Mouse (Mus musculus): ENCODE data around the gene Gm20388. TPM values are rescaled to one million over a fixed set of nuclear protein-coding genes. Genes with fewer than 3 reads are reported as not detected.

Gm20388 gene
- polyA plus RNA-seq, 1 experiment from 2014 or later = 5.5 TPM

GRCm38 (mm10) chr8:123342911-123343310 is 3432.3 kb downstream of the Gm20388 start:
- Histone ChIP-seq H3K27ac (no peak overlapping the region), H3K27me3 (ENCODE audit: poor library complexity, severe bottlenecking) (no peaks in the 10 kb centered on the region), H3K36me3 (replicated peaks) (peaks cover 6% of the 10 kb centered on the region; the same call in 1 of the 2 replicates), H3K4me3 (no peak overlapping the region), H3K9me3 (no peaks in the 10 kb centered on the region), H3K4me1 (peaks cover 14% of the 10 kb centered on the region)
- 90% methylated on average over 7 of the region's 7 CpGs for WGBS
- no peak for DNase-seq (ENCODE audit: extremely low spot score, low spot score)

GRCm38 (mm10) chr8:123343422-123343821 is 3432.8 kb downstream of the Gm20388 start:
- Histone ChIP-seq H3K9me3 (no peaks in the 10 kb centered on the region), H3K27me3 (ENCODE audit: poor library complexity, severe bottlenecking) (no peaks in the 10 kb centered on the region), H3K4me1 (peaks cover 19% of the 10 kb centered on the region), H3K36me3 (replicated peaks) (peaks cover 6% of the 10 kb centered on the region; the same call in 1 of the 2 replicates), H3K4me3 (no peak overlapping the region), H3K27ac (no peak overlapping the region)
- 89% methylated on average over 12 of the region's 12 CpGs for WGBS
- no peak for DNase-seq (ENCODE audit: extremely low spot score, low spot score)

GRCm38 (mm10) chr8:123345135-123345534 is 3434.5 kb downstream of the Gm20388 start:
- Histone ChIP-seq H3K27ac (no peak overlapping the region), H3K4me1 (peaks cover 26% of the 10 kb centered on the region), H3K27me3 (ENCODE audit: poor library complexity, severe bottlenecking) (no peaks in the 10 kb centered on the region), H3K9me3 (no peaks in the 10 kb centered on the region), H3K4me3 (no peak overlapping the region), H3K36me3 (replicated peaks) (peaks cover under 1% of the 10 kb centered on the region; the same call in 1 of the 2 replicates)
- DNase-seq (ENCODE audit: extremely low spot score, low spot score) = no peak
- 89% methylated on average over 8 of the region's 8 CpGs for WGBS

GRCm38 (mm10) chr8:123345856-123346255 is 3435.2 kb downstream of the Gm20388 start:
- no peak overlapping the region for H3K4me3 ChIP-seq
- H3K4me1 ChIP-seq = peaks cover 26% of the 10 kb centered on the region
- H3K27ac ChIP-seq = no peak overlapping the region
- H3K27me3 ChIP-seq (ENCODE audit: poor library complexity, severe bottlenecking) = no peaks in the 10 kb centered on the region
- H3K9me3 ChIP-seq = no peaks in the 10 kb centered on the region
- no peak for DNase-seq (ENCODE audit: extremely low spot score, low spot score)
- WGBS = 88% methylated on average over 6 of the region's 6 CpGs
- H3K36me3 ChIP-seq (replicated peaks) = no peaks in the 10 kb centered on the region; the same call in 1 of the 2 replicates

GRCm38 (mm10) chr8:123347293-123347692 is 3436.7 kb downstream of the Gm20388 start:
- DNase-seq (ENCODE audit: extremely low spot score, low spot score) = no peak
- 84% methylated on average over 2 of the region's 2 CpGs for WGBS
- Histone ChIP-seq H3K27me3 (ENCODE audit: poor library complexity, severe bottlenecking) (no peaks in the 10 kb centered on the region), H3K4me1 (peaks cover 26% of the 10 kb centered on the region), H3K9me3 (no peaks in the 10 kb centered on the region), H3K27ac (no peak overlapping the region), H3K36me3 (replicated peaks) (no peaks in the 10 kb centered on the region; the same call in 1 of the 2 replicates), H3K4me3 (no peak overlapping the region)

- Histone ChIP-seq H3K4me1 (peaks cover 30% of the 10 kb centered on the region), H3K9me3 (no peaks in the 10 kb centered on the region), H3K27ac (peak overlapping the region; percentile 54), H3K4me3 (no peak overlapping the region), H3K27me3 (ENCODE audit: poor library complexity, severe bottlenecking) (no peaks in the 10 kb centered on the region), H3K36me3 (replicated peaks) (no peaks in the 10 kb centered on the region; the same call in 1 of the 2 replicates)
- WGBS = 66% methylated on average over 9 of the region's 9 CpGs
- DNase-seq (ENCODE audit: extremely low spot score, low spot score) = no peak
These were observed 3437.7 kb downstream of the Gm20388 start for GRCm38 (mm10) chr8:123348237-123348843.

GRCm38 (mm10) chr8:123349073-123349472 is 3438.4 kb downstream of the Gm20388 start:
- 89% methylated on average over 4 of the region's 4 CpGs for WGBS
- Histone ChIP-seq H3K4me3 (no peak overlapping the region), H3K36me3 (replicated peaks) (no peaks in the 10 kb centered on the region; the same call in 1 of the 2 replicates), H3K27me3 (ENCODE audit: poor library complexity, severe bottlenecking) (peaks cover 3% of the 10 kb centered on the region), H3K27ac (peak overlapping the region; percentile 54; the same call in 1 of the 2 replicates), H3K9me3 (no peaks in the 10 kb centered on the region), H3K4me1 (peaks cover 27% of the 10 kb centered on the region)
- DNase-seq (ENCODE audit: extremely low spot score, low spot score) = no peak

- Histone ChIP-seq H3K4me1 (peaks cover 28% of the 10 kb centered on the region), H3K36me3 (replicated peaks) (peaks cover 8% of the 10 kb centered on the region; the same call in 1 of the 2 replicates), H3K4me3 (no peak overlapping the region), H3K27me3 (ENCODE audit: poor library complexity, severe bottlenecking) (peaks cover 4% of the 10 kb centered on the region), H3K27ac (no peak overlapping the region), H3K9me3 (no peaks in the 10 kb centered on the region)
- 91% methylated on average over 12 of the region's 12 CpGs for WGBS
- no peak for DNase-seq (ENCODE audit: extremely low spot score, low spot score)
These were observed 3441.5 kb downstream of the Gm20388 start for GRCm38 (mm10) chr8:123352118-123352517.

GRCm38 (mm10) chr8:123352786-123353185 is 3442.1 kb downstream of the Gm20388 start:
- Histone ChIP-seq H3K27me3 (ENCODE audit: poor library complexity, severe bottlenecking) (peaks cover 4% of the 10 kb centered on the region), H3K36me3 (replicated peaks) (peaks cover 14% of the 10 kb centered on the region), H3K9me3 (no peaks in the 10 kb centered on the region), H3K4me3 (no peak overlapping the region), H3K4me1 (peaks cover 26% of the 10 kb centered on the region), H3K27ac (no peak overlapping the region)
- DNase-seq (ENCODE audit: extremely low spot score, low spot score) = no peak
- WGBS = 61% methylated on average over 13 of the region's 13 CpGs

- peaks cover 22% of the 10 kb centered on the region for H3K4me1 ChIP-seq
- 58% methylated on average over 11 of the region's 11 CpGs for WGBS
- peaks cover 4% of the 10 kb centered on the region for H3K27me3 ChIP-seq (ENCODE audit: poor library complexity, severe bottlenecking)
- H3K27ac ChIP-seq = no peak overlapping the region
- no peak for DNase-seq (ENCODE audit: extremely low spot score, low spot score)
- H3K36me3 ChIP-seq (replicated peaks) = peaks cover 18% of the 10 kb centered on the region
- H3K9me3 ChIP-seq = no peaks in the 10 kb centered on the region
- no peak overlapping the region for H3K4me3 ChIP-seq
These were observed 3442.6 kb downstream of the Gm20388 start for GRCm38 (mm10) chr8:123353216-123353615.

GRCm38 (mm10) chr8:123361082-123361739 is 3450.6 kb downstream of the Gm20388 start:
- peaks cover 51% of the 10 kb centered on the region for H3K36me3 ChIP-seq (replicated peaks)
- 35% methylated on average over 12 of the region's 12 CpGs for WGBS
- 0 out of 2 replicates have a peak, but pooled peaks cover 3% of the 10 kb centered on the region for H3K4me1 ChIP-seq
- peak; percentile 80 for DNase-seq (ENCODE audit: extremely low spot score, low spot score)
- no peak overlapping the region for H3K27ac ChIP-seq
- no peak overlapping the region for H3K4me3 ChIP-seq
- H3K27me3 ChIP-seq (ENCODE audit: poor library complexity, severe bottlenecking) = no peaks in the 10 kb centered on the region
- H3K9me3 ChIP-seq = no peaks in the 10 kb centered on the region

- Histone ChIP-seq H3K27ac (peak within 1 kb of the TSS; percentile 95), H3K4me1 (peaks cover 29% of the 10 kb centered on the region), H3K36me3 (replicated peaks) (peaks cover 23% of the 10 kb centered on the region), H3K4me3 (peak within 1 kb of the TSS; percentile 65), H3K9me3 (no peaks in the 10 kb centered on the region), H3K27me3 (ENCODE audit: poor library complexity, severe bottlenecking) (no peaks in the 10 kb centered on the region)
- peak; percentile 97 for DNase-seq (ENCODE audit: extremely low spot score, low spot score)
- under 1% methylated on average over 75 of the region's 75 CpGs for WGBS
These were observed 3463.0 kb downstream of the Gm20388 start, which contains the start of gene Tcf25 for GRCm38 (mm10) chr8:123373403-123374238. TSS of gene Tcf25 (plus strand) at chr8:123373753.
